Mouse (Mus musculus) c-Kit-positive CD71-positive TER-119-negative erythroid progenitor cells, embryonic 14.5 days (primary cell): ENCODE measurements around the gene Tmub1.
"Not testable (repeated sequence)": the region's sequence is repeated elsewhere in the genome, so short reads cannot be mapped to it uniquely, and the experiment has no call there.

Source experiments
- DNase-seq: peaks from one replicate; pipeline ENCODE4 v3.0.0-alpha.2; 2013; ENCODE audit warnings: low read depth

Tmub1 gene

GRCm38 (mm10) chr5:24424004-24424781 lies 23.5 kb downstream of the Tmub1 start:
- no peak for DNase-seq

GRCm38 (mm10) chr5:24423129-24424003 lies 24.3 kb downstream of the Tmub1 start, which contains the start of the genes Cdk5 and Slc4a2:
TSS of gene Cdk5 (minus strand) at chr5:24423530.
TSS of gene Slc4a2 (plus strand) at chr5:24423837.
- peak; percentile 98 for DNase-seq

- DNase-seq = no peak
Measured at GRCm38 (mm10) chr5:24420381-24420780, 27.3 kb downstream of the Tmub1 start.

- no peak for DNase-seq
Measured at GRCm38 (mm10) chr5:24417587-24417986, 30.1 kb downstream of the Tmub1 start.

GRCm38 (mm10) chr5:24416222-24416736 lies 31.4 kb downstream of the Tmub1 start:
- peak; percentile 64 for DNase-seq

GRCm38 (mm10) chr5:24413938-24414337 lies 33.7 kb downstream of the Tmub1 start:
- no peak for DNase-seq

- DNase-seq = no peak
Measured at GRCm38 (mm10) chr5:24413042-24413693, 34.5 kb downstream of the Tmub1 start, which contains the start of gene Asic3. TSS of gene Asic3 (plus strand) at chr5:24413392.

- no peak for DNase-seq
Measured at GRCm38 (mm10) chr5:24412063-24412462, 35.6 kb downstream of the Tmub1 start.

GRCm38 (mm10) chr5:24409466-24409865 lies 38.2 kb downstream of the Tmub1 start:
- DNase-seq = no peak

- DNase-seq = no peak
Measured at GRCm38 (mm10) chr5:24408651-24409050, 39.0 kb downstream of the Tmub1 start.

GRCm38 (mm10) chr5:24405389-24405876 lies 42.2 kb downstream of the Tmub1 start:
- DNase-seq = no peak

GRCm38 (mm10) chr5:24404594-24405360 lies 42.9 kb downstream of the Tmub1 start:
- DNase-seq = no peak

GRCm38 (mm10) chr5:24401969-24402368 lies 45.7 kb downstream of the Tmub1 start:
- DNase-seq = no peak

GRCm38 (mm10) chr5:24400911-24401605 lies 46.6 kb downstream of the Tmub1 start:
- DNase-seq = no peak

- no peak for DNase-seq
Measured at GRCm38 (mm10) chr5:24400362-24400761, 47.3 kb downstream of the Tmub1 start.

GRCm38 (mm10) chr5:24399686-24400085 lies 48.0 kb downstream of the Tmub1 start:
- DNase-seq = no peak

- not testable (repeated sequence) for DNase-seq
Measured at GRCm38 (mm10) chr5:24396254-24396653, 51.4 kb downstream of the Tmub1 start.
